Mouse (Mus musculus) liver, adult 2 months (tissue): ENCODE data around the gene Ccni.

Source experiments
- CTCF ChIP-seq: fragments of 200-500 bp; IDR thresholded peaks from 2 replicates; pipeline ENCODE4 v1.5.1; 2011; ENCODE audit warnings: low read depth, low read length, control low read depth
- POLR2A ChIP-seq: fragments of 200-500 bp; IDR thresholded peaks from 2 replicates; pipeline ENCODE4 v1.6.1; 2011; ENCODE audit warnings: low read length, control low read depth; ENCODE audit not compliant: insufficient read depth; ENCODE audit errors: extremely low read depth

GRCm38 (mm10) chr5:93234605-93235004 is 28.3 kb upstream of the Ccni start:
- TF ChIP-seq CTCF (no peak), POLR2A (no peak)
